Mouse (Mus musculus) large intestine, adult 2 months (tissue): ENCODE results near the gene Rarres1. TPM values are rescaled to one million over a fixed set of nuclear protein-coding genes. Genes with fewer than 3 reads are reported as not detected.

Source experiments
- DNase-seq: peaks from one replicate; pipeline ENCODE4 v3.0.0-alpha.2; 2012; ENCODE audit warnings: low read depth, low spot score
- WGBS: fragments of 180-500 bp; shearing (Covaris S2); methylation state at CpG from one replicate; pipeline ENCODE4 v1.1.7; 2018; 5-methylcytosine and 5-hydroxymethylcytosine counted together
- polyA plus RNA-seq: library from polyadenylated mRNA; depleted of rRNA; stranded (reverse); fragments of >200 nt; gene quantifications from 2 replicates; pipeline ENCODE4 v1.2.3, GENCODE M21; 2012; rRNA removed

Rarres1 gene
- 0.99 and 1.7 TPM in 2 replicates for polyA plus RNA-seq

GRCm38 (mm10) chr3:67515274-67515801 lies at the start of gene Rarres1:
Gene Rarres1, minus strand, starts transcription at chr3:67515523.
- no peak for DNase-seq

DNA sequence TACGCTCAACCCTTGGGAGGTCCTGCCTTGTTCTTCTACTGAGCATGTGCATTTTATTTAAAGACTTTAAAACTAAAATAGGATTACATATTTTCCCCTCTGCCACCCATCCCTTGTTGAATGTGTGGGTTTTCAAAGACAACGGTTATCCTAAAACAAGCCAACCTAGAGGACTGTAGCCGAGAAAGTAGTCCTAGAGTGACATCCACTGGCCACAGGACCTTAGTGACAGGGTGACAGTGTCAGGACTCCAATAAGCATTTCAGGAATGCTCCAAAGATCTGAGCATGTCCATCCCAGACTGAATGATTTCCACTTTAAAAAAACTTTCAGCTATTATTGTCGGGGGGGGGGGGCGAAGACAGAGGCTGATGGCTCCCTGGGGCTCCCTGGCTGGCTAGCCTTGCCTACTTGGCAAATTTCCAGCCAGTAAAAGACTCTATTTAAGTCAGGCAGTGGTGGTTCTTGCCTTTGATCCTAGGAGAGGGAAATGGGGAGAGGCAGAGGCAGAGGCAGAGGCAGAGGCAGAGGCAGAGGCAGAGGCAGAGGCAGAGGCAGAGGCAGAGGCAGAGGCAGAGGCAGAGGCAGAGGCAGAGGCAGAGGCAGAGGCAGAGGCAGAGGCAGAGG lies 49.5 kb upstream of the Rarres1 start:
- DNase-seq, result no peak
- WGBS, result 40% methylated on average over 5 of the region's 5 CpGs

More at GRCm38 (mm10) chr3:67515274-67515801, at the start of gene Rarres1:
- under 1% methylated on average over 38 of the region's 38 CpGs for WGBS

- WGBS, result 76% methylated on average over 14 of the region's 14 CpGs
- no peak for DNase-seq
These were observed 42.5 kb upstream of the Rarres1 start for GRCm38 (mm10) chr3:67557718-67558354.

GRCm38 (mm10) chr3:67557200-67557651 lies 41.9 kb upstream of the Rarres1 start:
- 53% methylated on average over 14 of the region's 14 CpGs for WGBS
- no peak for DNase-seq

GRCm38 (mm10) chr3:67555211-67555610 lies 39.9 kb upstream of the Rarres1 start:
- WGBS, result 79% methylated on average over 5 of the region's 5 CpGs
- no peak for DNase-seq

GRCm38 (mm10) chr3:67553927-67554448 lies 38.7 kb upstream of the Rarres1 start:
- WGBS, result 36% methylated on average over 5 of the region's 5 CpGs
- DNase-seq, result no peak

DNA sequence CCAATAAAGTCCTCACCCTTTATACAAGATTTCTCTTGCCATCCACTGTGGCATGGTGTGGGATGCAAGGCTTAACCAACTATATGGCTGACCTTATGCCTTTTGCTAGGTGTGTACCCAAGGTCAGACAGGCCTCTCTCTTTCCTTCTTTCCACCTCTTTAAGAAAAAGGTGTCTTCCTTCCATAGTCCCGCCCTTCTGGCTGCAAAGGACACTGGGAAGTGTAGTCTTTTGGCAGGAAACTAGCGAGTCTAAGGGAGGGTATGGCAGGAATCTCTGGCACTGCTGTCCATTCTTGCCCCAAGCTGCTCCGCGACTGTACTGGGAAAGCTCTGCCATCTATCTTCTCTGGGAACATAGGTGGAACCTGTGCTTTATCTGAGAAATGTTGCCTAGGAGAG lies 38.0 kb upstream of the Rarres1 start:
- no peak for DNase-seq
- 56% methylated on average over 4 of the region's 4 CpGs for WGBS

- no peak for DNase-seq
- WGBS, result 54% methylated on average over 3 of the region's 3 CpGs
These were observed 35.9 kb upstream of the Rarres1 start for GRCm38 (mm10) chr3:67551193-67551592.

- no peak for DNase-seq
- 55% methylated on average over 8 of the region's 8 CpGs for WGBS
These were observed 28.3 kb upstream of the Rarres1 start for GRCm38 (mm10) chr3:67543630-67544029.

DNA sequence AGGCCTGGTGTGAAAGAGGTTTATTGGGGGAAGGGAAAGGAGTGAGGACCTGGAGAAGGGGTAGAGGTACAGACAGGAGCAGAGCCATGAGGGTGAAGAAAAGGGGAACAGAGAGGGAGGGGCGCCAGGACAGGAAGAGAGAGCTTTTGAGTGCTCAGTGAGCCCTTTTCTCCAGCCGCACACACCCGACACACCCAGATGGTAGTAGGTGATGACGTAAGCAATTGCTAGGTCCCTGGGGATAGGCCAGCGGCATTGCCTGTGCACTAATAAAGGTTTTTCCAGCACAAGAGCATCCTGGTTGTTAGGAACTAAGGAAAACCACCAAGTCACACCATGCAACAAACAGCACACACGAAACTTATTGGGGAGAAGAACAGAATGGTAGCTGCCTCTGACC lies 9.4 kb upstream of the Rarres1 start:
- no peak for DNase-seq
- 59% methylated on average over 6 of the region's 6 CpGs for WGBS

DNA sequence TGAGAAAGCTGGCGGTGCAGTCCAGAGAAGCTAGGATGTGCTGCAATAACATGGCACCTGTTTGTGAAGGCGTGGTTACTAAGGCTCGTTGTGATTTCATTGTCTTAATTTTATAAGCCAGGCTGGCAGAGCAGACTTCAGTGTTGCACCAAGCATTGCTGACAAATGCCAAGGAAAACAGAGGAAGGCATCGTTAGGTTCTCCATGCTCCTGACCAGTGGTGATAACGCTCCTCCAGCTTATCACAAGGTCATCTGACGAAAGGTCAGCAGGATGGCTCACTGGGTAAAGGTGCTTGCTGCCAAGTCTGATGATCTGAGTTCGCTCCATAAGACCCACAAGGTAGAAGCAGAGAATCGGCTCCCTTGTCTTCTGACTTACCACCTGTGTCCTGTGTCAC lies 7.4 kb upstream of the Rarres1 start:
- DNase-seq, result no peak
- 55% methylated on average over 8 of the region's 8 CpGs for WGBS

- DNase-seq, result no peak
- 85% methylated on average over 5 of the region's 5 CpGs for WGBS
These were observed 5.3 kb upstream of the Rarres1 start for GRCm38 (mm10) chr3:67520568-67521143.

- WGBS, result 5% methylated on average over 40 of the region's 40 CpGs
- DNase-seq, result no peak
These were observed 486 bp downstream of the Rarres1 start for GRCm38 (mm10) chr3:67514801-67515273.

- peak; percentile 45 for DNase-seq
- 0% methylated on average over 5 of the region's 5 CpGs for WGBS
These were observed 2.5 kb downstream of the Rarres1 start for GRCm38 (mm10) chr3:67512807-67513206.

DNA sequence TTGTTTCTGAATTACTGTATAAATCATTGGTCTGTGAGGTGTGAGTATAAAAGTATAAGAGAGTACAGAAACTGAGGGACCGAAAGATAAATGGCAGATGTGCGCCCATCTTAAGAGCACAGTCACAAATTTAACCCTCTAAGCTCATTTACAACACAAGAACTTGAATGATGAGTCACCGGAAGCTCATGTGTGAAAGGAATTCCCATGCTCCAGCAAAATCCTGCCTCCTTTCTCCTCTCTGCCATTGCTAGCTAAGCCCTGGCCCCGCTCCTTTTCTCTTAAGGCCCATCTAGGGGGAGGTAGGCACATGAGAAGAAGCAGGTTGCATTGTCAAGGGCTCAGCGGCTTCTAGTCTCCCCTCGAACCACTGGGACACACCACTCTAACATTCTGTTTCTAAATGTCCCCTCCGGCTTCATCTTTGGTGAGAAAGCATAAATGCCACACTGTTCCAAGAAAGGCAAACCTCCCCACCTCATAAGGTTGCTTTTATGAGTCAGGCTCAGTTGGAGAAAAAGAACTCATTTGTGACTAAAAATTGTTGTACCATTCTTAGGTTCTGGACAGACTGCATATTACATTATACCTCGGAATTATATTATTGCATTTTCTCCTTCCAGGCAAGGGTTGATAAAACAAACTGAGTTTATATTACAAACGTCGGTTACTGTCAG lies 7.0 kb downstream of the Rarres1 start:
- WGBS, result 78% methylated on average over 10 of the region's 10 CpGs
- DNase-seq, result no peak

GRCm38 (mm10) chr3:67505286-67505685 lies 10.0 kb downstream of the Rarres1 start:
- no peak for DNase-seq
- WGBS, result 73% methylated on average over 2 of the region's 2 CpGs

GRCm38 (mm10) chr3:67503878-67504277 lies 11.4 kb downstream of the Rarres1 start:
- 33% methylated on average over 3 of the region's 3 CpGs for WGBS
- no peak for DNase-seq

GRCm38 (mm10) chr3:67499406-67499791 lies 15.9 kb downstream of the Rarres1 start:
- WGBS, result 85% methylated on average over 4 of the region's 4 CpGs

DNA sequence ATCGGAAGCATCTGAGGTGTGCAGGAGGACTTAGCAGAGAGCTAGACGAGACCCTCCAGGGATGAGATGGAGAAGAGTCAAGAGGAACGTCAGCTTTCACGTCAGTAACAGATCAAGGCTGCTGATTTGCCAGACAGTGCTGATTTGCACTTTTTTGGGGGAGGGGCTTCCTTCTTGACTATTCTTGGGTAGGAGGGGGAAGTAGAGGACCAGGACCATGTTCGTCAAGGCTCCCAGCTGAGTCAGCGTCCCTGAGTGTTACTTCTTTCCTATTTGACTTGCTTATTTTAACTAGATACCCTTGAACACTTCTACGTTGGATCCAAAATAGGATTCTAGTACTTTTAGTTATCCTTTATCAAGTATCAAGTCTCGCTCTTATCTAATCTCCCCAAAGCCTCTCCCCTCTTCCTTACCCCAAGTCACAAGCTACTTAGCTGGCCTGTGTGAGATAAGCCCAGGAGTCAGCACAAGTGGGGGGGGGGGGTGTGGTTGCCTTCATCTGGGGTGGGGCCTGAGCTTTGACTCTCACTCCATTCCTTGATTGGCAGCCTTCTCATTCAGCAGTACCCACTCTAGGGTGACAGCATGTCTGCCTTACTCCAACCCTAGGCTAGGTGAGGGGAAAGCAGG lies 16.4 kb downstream of the Rarres1 start:
- DNase-seq, result no peak
- 87% methylated on average over 8 of the region's 8 CpGs for WGBS

More at GRCm38 (mm10) chr3:67499406-67499791, 15.9 kb downstream of the Rarres1 start:
- no peak for DNase-seq
